Mouse (Mus musculus): Measurements from ENCODE around the gene Bspry. TPM values are rescaled to one million over a fixed set of nuclear protein-coding genes. Genes with fewer than 3 reads are reported as not detected.

Bspry gene
- polyA plus RNA-seq, 1 experiment from 2014 or later = 0.56 TPM

GRCm38 (mm10) chr4:62485450-62486161 lies 5.8 kb downstream of the Bspry start:
- 87% methylated on average over 8 of the region's 8 CpGs for WGBS
- Histone ChIP-seq H3K4me2 (no peak overlapping the region), H3K27ac (no peak overlapping the region), H3K9me3 (replicated peaks) (no peaks in the 10 kb centered on the region), H3K36me3 (ENCODE audit: poor library complexity, severe bottlenecking) (no peaks in the 10 kb centered on the region), H3K4me1 (no peaks in the 10 kb centered on the region), H3K9ac (no peak overlapping the region), H3K27me3 (peaks cover 19% of the 10 kb centered on the region), H3K4me3 (no peak overlapping the region)
- ATAC-seq = no peak

- WGBS = 89% methylated on average over 15 of the region's 15 CpGs
- no peak for ATAC-seq
Measured at GRCm38 (mm10) chr4:62486162-62486696, 6.4 kb downstream of the Bspry start.

GRCm38 (mm10) chr4:62487172-62487571 lies 7.3 kb downstream of the Bspry start:
- WGBS = 96% methylated on average over 5 of the region's 5 CpGs
- Histone ChIP-seq H3K9ac (no peak overlapping the region), H3K4me2 (no peak overlapping the region), H3K36me3 (ENCODE audit: poor library complexity, severe bottlenecking) (no peaks in the 10 kb centered on the region), H3K4me3 (no peak overlapping the region), H3K27ac (no peak overlapping the region), H3K9me3 (replicated peaks) (no peaks in the 10 kb centered on the region), H3K4me1 (no peaks in the 10 kb centered on the region), H3K27me3 (peaks cover 3% of the 10 kb centered on the region)
- ATAC-seq = no peak

More at GRCm38 (mm10) chr4:62486162-62486696, 6.4 kb downstream of the Bspry start:
- Histone ChIP-seq H3K27ac (no peak overlapping the region), H3K36me3 (ENCODE audit: poor library complexity, severe bottlenecking) (no peaks in the 10 kb centered on the region), H3K9ac (no peak overlapping the region), H3K4me1 (no peaks in the 10 kb centered on the region), H3K4me3 (no peak overlapping the region), H3K9me3 (replicated peaks) (no peaks in the 10 kb centered on the region), H3K4me2 (no peak overlapping the region), H3K27me3 (peaks cover 12% of the 10 kb centered on the region)

- no peak overlapping the region for H3K4me3 ChIP-seq
- ATAC-seq = no peak
- H3K9me3 ChIP-seq (replicated peaks) = no peaks in the 10 kb centered on the region
Measured at GRCm38 (mm10) chr4:62487914-62488313, 8.1 kb downstream of the Bspry start.

GRCm38 (mm10) chr4:62492682-62493081 lies 12.8 kb downstream of the Bspry start:
- ATAC-seq = no peak
- 76% methylated on average over 2 of the region's 2 CpGs for WGBS
- Histone ChIP-seq H3K27ac (no peak overlapping the region), H3K4me2 (no peak overlapping the region), H3K4me1 (no peaks in the 10 kb centered on the region), H3K9me3 (replicated peaks) (no peaks in the 10 kb centered on the region), H3K9ac (no peak overlapping the region), H3K4me3 (no peak overlapping the region), H3K36me3 (ENCODE audit: poor library complexity, severe bottlenecking) (peaks cover 8% of the 10 kb centered on the region; the same call in 1 of the 2 replicates), H3K27me3 (no peaks in the 10 kb centered on the region)

More at GRCm38 (mm10) chr4:62487914-62488313, 8.1 kb downstream of the Bspry start:
- Histone ChIP-seq H3K4me1 (no peaks in the 10 kb centered on the region), H3K36me3 (ENCODE audit: poor library complexity, severe bottlenecking) (no peaks in the 10 kb centered on the region), H3K27ac (no peak overlapping the region), H3K9ac (no peak overlapping the region), H3K4me2 (no peak overlapping the region), H3K27me3 (no peaks in the 10 kb centered on the region)
- WGBS = 78% methylated on average over 2 of the region's 2 CpGs

- ATAC-seq = no peak
- no peak overlapping the region for H3K27ac ChIP-seq
- H3K9me3 ChIP-seq (replicated peaks) = no peaks in the 10 kb centered on the region
- H3K4me3 ChIP-seq = no peak overlapping the region
- H3K9ac ChIP-seq = no peak overlapping the region
- no peaks in the 10 kb centered on the region for H3K4me1 ChIP-seq
- no peak overlapping the region for H3K4me2 ChIP-seq
- WGBS = 71% methylated on average over 9 of the region's 9 CpGs
- H3K27me3 ChIP-seq = no peaks in the 10 kb centered on the region
- peaks cover 15% of the 10 kb centered on the region for H3K36me3 ChIP-seq (ENCODE audit: poor library complexity, severe bottlenecking)
Measured at GRCm38 (mm10) chr4:62494230-62494629, 14.4 kb downstream of the Bspry start.

- Histone ChIP-seq H3K27ac (no peak overlapping the region), H3K9me3 (replicated peaks) (no peaks in the 10 kb centered on the region), H3K4me1 (peaks cover 2% of the 10 kb centered on the region; the same call in 1 of the 2 replicates), H3K4me2 (no peak overlapping the region), H3K9ac (no peak overlapping the region), H3K27me3 (no peaks in the 10 kb centered on the region), H3K4me3 (no peak overlapping the region), H3K36me3 (ENCODE audit: poor library complexity, severe bottlenecking) (peaks cover 22% of the 10 kb centered on the region)
- WGBS = 82% methylated on average over 8 of the region's 8 CpGs
- ATAC-seq = no peak
Measured at GRCm38 (mm10) chr4:62495946-62496345, 16.1 kb downstream of the Bspry start.

GRCm38 (mm10) chr4:62496815-62497214 lies 17.0 kb downstream of the Bspry start:
- Histone ChIP-seq H3K27me3 (no peaks in the 10 kb centered on the region), H3K4me1 (peaks cover 11% of the 10 kb centered on the region), H3K9me3 (replicated peaks) (no peaks in the 10 kb centered on the region), H3K9ac (no peak overlapping the region), H3K36me3 (ENCODE audit: poor library complexity, severe bottlenecking) (peaks cover 22% of the 10 kb centered on the region), H3K27ac (no peak overlapping the region), H3K4me3 (no peak overlapping the region), H3K4me2 (no peak overlapping the region)
- WGBS = 72% methylated on average over 8 of the region's 8 CpGs
- ATAC-seq = no peak

- H3K9me3 ChIP-seq (replicated peaks) = no peaks in the 10 kb centered on the region
- H3K36me3 ChIP-seq (ENCODE audit: poor library complexity, severe bottlenecking) = peaks cover 22% of the 10 kb centered on the region
- 89% methylated on average over 4 of the region's 4 CpGs for WGBS
- ATAC-seq = no peak
- peaks cover 11% of the 10 kb centered on the region for H3K4me1 ChIP-seq
- H3K9ac ChIP-seq = no peak overlapping the region
- no peak overlapping the region for H3K4me3 ChIP-seq
- no peaks in the 10 kb centered on the region for H3K27me3 ChIP-seq
- H3K27ac ChIP-seq = no peak overlapping the region
- H3K4me2 ChIP-seq = no peak overlapping the region
Measured at GRCm38 (mm10) chr4:62500799-62501198, 20.9 kb downstream of the Bspry start.

- H3K9ac ChIP-seq = peak overlapping the region; percentile 84
- peaks cover 16% of the 10 kb centered on the region for H3K36me3 ChIP-seq (ENCODE audit: poor library complexity, severe bottlenecking)
- H3K4me2 ChIP-seq = peak overlapping the region; percentile 75
- no peaks in the 10 kb centered on the region for H3K9me3 ChIP-seq (replicated peaks)
- H3K4me1 ChIP-seq = peaks cover 11% of the 10 kb centered on the region
- no peaks in the 10 kb centered on the region for H3K27me3 ChIP-seq
- no peak; the same call in 1 of the 2 replicates for ATAC-seq
- 1% methylated on average over 7 of the region's 7 CpGs for WGBS
- peak overlapping the region; percentile 87 for H3K4me3 ChIP-seq
- no peak overlapping the region; the same call in 1 of the 2 replicates for H3K27ac ChIP-seq
Measured at GRCm38 (mm10) chr4:62501534-62501933, 21.7 kb downstream of the Bspry start.

GRCm38 (mm10) chr4:62501964-62502732 lies 22.3 kb downstream of the Bspry start:
- ATAC-seq = peak; percentile 98
- 3% methylated on average over 38 of the region's 38 CpGs for WGBS
- Histone ChIP-seq H3K9ac (peak overlapping the region; percentile 84), H3K9me3 (replicated peaks) (no peaks in the 10 kb centered on the region), H3K4me3 (peak overlapping the region; percentile 87), H3K4me2 (peak overlapping the region; percentile 75), H3K27ac (no peak overlapping the region; the same call in 1 of the 2 replicates), H3K36me3 (ENCODE audit: poor library complexity, severe bottlenecking) (peaks cover 17% of the 10 kb centered on the region), H3K27me3 (no peaks in the 10 kb centered on the region), H3K4me1 (peaks cover 11% of the 10 kb centered on the region)

GRCm38 (mm10) chr4:62502969-62503368 lies 23.1 kb downstream of the Bspry start:
- Histone ChIP-seq H3K9me3 (replicated peaks) (no peaks in the 10 kb centered on the region), H3K36me3 (ENCODE audit: poor library complexity, severe bottlenecking) (peaks cover 25% of the 10 kb centered on the region), H3K4me2 (no peak overlapping the region), H3K4me3 (no peak overlapping the region), H3K9ac (no peak overlapping the region), H3K27me3 (no peaks in the 10 kb centered on the region), H3K4me1 (peaks cover 11% of the 10 kb centered on the region), H3K27ac (no peak overlapping the region)
- 76% methylated on average over 7 of the region's 7 CpGs for WGBS
- ATAC-seq = no peak
